Mouse (Mus musculus) heart, adult 10 weeks (tissue): ENCODE data around the gene Gm12695. TPM values are rescaled to one million over a fixed set of nuclear protein-coding genes. Genes with fewer than 3 reads are reported as not detected.

Experiments used
- polyA plus RNA-seq: library from polyadenylated mRNA; stranded (reverse); fragments of 350-450 nt; fragmentation: Illumina TruSeq; extraction: RNeasy Lipid Tissue Mini Kit (QIAGEN cat#74804); gene quantifications from one replicate; pipeline ENCODE4 v1.2.3, GENCODE M21; 2014; ENCODE audit warnings: low read depth, low replicate concordance

Gm12695 gene
- not detected for polyA plus RNA-seq

DNA sequence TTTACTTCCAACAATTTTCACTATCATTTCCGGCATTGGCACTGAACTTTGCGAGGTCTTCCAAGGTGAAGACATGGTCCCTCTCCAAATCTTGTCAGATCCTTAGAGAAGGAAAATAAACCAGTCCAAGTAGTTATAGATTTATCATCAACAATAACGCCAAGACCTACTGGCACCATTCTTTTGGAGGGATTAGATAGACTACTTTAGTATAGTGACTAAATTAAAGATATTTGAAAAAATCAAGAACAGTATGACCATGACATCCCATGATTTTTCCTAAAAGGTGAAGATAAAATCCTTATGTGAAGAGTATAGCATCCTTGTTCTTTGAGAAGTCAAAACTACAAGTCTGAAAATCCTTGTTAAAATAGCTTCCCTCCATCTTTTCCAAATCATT, at the start of gene Gm12695:
TSS of gene Gm12695 (minus strand) at position 101 of the 400 bp plus-strand sequence.

Other genes starting within 250 kb of the Gm12695 start
- 5.6 TPM for gene Cyp2j6, start 231.5 kb downstream of the Gm12695 start, polyA plus RNA-seq
- gene Cyp2j9, start 193.6 kb downstream of the Gm12695 start, polyA plus RNA-seq = 2.8 TPM
- gene Cyp2j5, start 121.0 kb downstream of the Gm12695 start, polyA plus RNA-seq = 0.50 TPM